Mouse (Mus musculus) neural tube, embryonic 13.5 days (tissue): ENCODE results near the gene Nlrx1. TPM values are rescaled to one million over a fixed set of nuclear protein-coding genes. Genes with fewer than 3 reads are reported as not detected.

Source experiments
- ATAC-seq: fragments of 200-750 bp; cut with Nextera tagmentation; 2 replicates; pipeline ENCODE4 v1.8.0; 2017; ENCODE audit warnings: low read depth, mild to moderate bottlenecking, moderate TSS enrichment, moderate library complexity
- H3K27ac ChIP-seq: fragments of 300-500 bp; sonication (generic); replicated peaks from 2 replicates; pipeline ENCODE4 v1.5.1; 2015; ENCODE audit warnings: moderate library complexity, mild to moderate bottlenecking, inconsistent platforms
- H3K27me3 ChIP-seq: fragments of 300-500 bp; sonication (generic); 2 replicates; pipeline ENCODE4 v1.6.1; 2015; ENCODE audit warnings: mild to moderate bottlenecking, inconsistent platforms
- H3K36me3 ChIP-seq: fragments of 300-500 bp; sonication (generic); 2 replicates; pipeline ENCODE4 v1.6.1; 2015; ENCODE audit warnings: mild to moderate bottlenecking, inconsistent platforms
- H3K4me1 ChIP-seq: fragments of 300-500 bp; sonication (generic); replicated peaks from 2 replicates; pipeline ENCODE4 v1.6.1; 2015; ENCODE audit warnings: inconsistent platforms
- H3K4me2 ChIP-seq: fragments of 300-500 bp; sonication (generic); 2 replicates; pipeline ENCODE4 v1.6.1; 2015; ENCODE audit warnings: inconsistent platforms, mild to moderate bottlenecking, moderate library complexity
- H3K4me3 ChIP-seq: fragments of 300-500 bp; sonication (generic); 2 replicates; pipeline ENCODE4 v1.5.1; 2015; ENCODE audit warnings: mild to moderate bottlenecking, inconsistent platforms
- H3K9ac ChIP-seq: fragments of 300-500 bp; sonication (generic); 2 replicates; pipeline ENCODE4 v1.6.1; 2015; ENCODE audit warnings: moderate library complexity, mild to moderate bottlenecking, inconsistent platforms
- H3K9me3 ChIP-seq: fragments of 300-500 bp; sonication (generic); 2 replicates; pipeline ENCODE4 v1.6.1; 2016; ENCODE audit warnings: inconsistent platforms
- WGBS: fragments of 180-500 bp; shearing (Covaris S2); methylation state at CpG from one replicate; pipeline ENCODE4 v1.1.7; 2015; 5-methylcytosine and 5-hydroxymethylcytosine counted together
- polyA plus RNA-seq: library from polyadenylated mRNA; unstranded; fragments of >200 nt; fragmentation: Nextera tagmentation; extraction: Ambion mirVana; gene quantifications from 2 replicates; pipeline ENCODE4 v1.2.1, GENCODE M21; 2015

Nlrx1 gene
- polyA plus RNA-seq, 1 experiment from 2014 or later, result 4.5 TPM

DNA sequence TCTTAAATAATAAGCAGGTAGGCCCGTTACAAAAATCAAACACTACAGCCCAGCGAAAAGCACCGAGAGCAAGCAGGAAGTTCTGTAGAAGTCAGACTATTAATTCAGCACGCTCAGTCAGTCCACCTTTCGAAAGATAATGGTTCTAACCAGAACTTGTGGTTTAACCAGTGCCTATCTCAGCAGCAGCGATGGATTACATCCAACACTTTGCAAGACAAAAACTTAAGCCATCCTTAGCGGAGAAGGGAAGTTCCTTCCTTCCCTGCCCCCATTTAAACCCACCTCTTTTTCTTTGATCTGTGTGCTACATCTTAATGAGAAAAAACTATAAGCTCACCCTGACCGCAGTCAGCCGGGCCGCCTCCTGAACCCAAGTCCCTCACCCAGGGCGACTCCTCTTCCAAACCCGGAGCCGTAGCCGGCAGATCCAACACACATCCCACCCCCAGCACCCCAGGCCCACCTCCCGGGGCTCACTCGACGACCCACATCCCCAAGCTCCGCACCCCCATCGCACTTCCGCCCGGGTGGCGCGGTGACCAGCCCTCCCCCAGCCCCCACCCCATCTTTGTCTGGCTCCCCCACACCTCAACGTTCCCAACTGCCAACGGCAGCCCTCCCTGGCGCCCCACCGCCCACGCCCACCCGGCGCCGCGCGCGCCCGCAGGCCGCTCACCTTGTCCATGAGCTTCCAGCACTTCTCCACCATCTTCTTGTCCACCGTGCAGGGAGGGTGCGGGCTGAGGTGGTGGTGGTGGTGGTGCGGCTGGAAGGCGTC is 35.2 kb downstream of the Nlrx1 start:
- peak; percentile 86 for ATAC-seq
- H3K9me3 ChIP-seq, result no peaks in the 10 kb centered on the region
- H3K9ac ChIP-seq, result peak overlapping the region; percentile 89
- H3K27me3 ChIP-seq, result no peaks in the 10 kb centered on the region
- peaks cover 36% of the 10 kb centered on the region for H3K4me1 ChIP-seq
- no peaks in the 10 kb centered on the region for H3K36me3 ChIP-seq
- H3K4me2 ChIP-seq, result peak overlapping the region; percentile 83
- under 1% methylated on average over 40 of the region's 40 CpGs for WGBS
- peak overlapping the region; percentile 69 for H3K4me3 ChIP-seq
- peak overlapping the region; percentile 96 for H3K27ac ChIP-seq

- Histone ChIP-seq H3K9ac (no peak overlapping the region), H3K27ac (no peak overlapping the region), H3K4me3 (peak overlapping the region; percentile 69; the same call in 1 of the 2 replicates), H3K4me1 (peaks cover 42% of the 10 kb centered on the region), H3K36me3 (no peaks in the 10 kb centered on the region), H3K4me2 (peak overlapping the region; percentile 83), H3K9me3 (no peaks in the 10 kb centered on the region), H3K27me3 (no peaks in the 10 kb centered on the region)
- no peak for ATAC-seq
Observed at GRCm38 (mm10) chr9:44231609-44232008, 36.8 kb downstream of the Nlrx1 start.

DNA sequence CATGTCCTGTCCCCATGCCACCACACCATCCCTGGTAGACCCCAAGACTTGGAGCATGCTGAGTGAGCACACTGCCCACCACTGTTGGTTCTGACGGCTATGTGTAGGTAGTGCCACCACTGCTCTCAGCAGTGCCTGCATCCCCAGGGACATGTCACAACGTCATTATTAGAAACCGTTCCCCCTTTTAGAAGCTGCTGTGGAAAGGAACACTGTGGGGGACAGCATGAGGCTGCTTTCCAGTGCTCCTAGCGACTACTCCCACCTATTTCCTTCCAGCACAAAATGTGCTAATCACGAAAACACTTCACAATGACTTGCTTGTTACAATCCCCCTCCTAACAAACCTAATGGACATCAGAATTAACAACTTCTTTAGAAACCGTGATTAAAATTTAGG is 42.4 kb downstream of the Nlrx1 start:
- Histone ChIP-seq H3K9ac (no peak overlapping the region), H3K9me3 (no peaks in the 10 kb centered on the region), H3K36me3 (no peaks in the 10 kb centered on the region), H3K27ac (no peak overlapping the region), H3K4me1 (peaks cover 30% of the 10 kb centered on the region), H3K4me2 (no peak overlapping the region), H3K27me3 (no peaks in the 10 kb centered on the region), H3K4me3 (no peak overlapping the region)
- ATAC-seq, result no peak
- 64% methylated on average over 6 of the region's 6 CpGs for WGBS

GRCm38 (mm10) chr9:44213538-44213937 is 54.9 kb downstream of the Nlrx1 start:
- Histone ChIP-seq H3K4me1 (no peaks in the 10 kb centered on the region), H3K4me2 (no peak overlapping the region), H3K9me3 (no peaks in the 10 kb centered on the region), H3K36me3 (peaks cover 13% of the 10 kb centered on the region), H3K27me3 (no peaks in the 10 kb centered on the region), H3K4me3 (no peak overlapping the region), H3K9ac (no peak overlapping the region), H3K27ac (no peak overlapping the region)
- WGBS, result 95% methylated on average over 14 of the region's 14 CpGs
- no peak for ATAC-seq

DNA sequence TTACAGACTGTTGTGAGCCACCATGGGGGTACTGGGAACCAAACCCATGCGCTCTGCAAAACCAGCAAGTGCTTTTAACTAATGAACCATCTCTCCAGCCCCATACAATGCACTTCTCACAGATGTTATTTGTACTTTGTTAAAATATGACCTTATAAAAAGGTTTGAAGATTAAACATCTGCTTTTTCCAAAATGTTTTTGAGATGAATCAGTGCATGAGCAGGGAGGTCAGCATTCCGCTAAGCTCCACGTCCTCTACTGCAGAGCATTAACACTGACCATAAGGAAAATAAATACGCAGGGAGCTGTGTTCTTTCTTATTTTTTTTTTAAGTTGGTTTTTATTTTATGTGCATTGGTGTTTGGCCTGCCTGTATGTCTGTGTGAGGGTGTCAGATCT is 56.0 kb downstream of the Nlrx1 start:
- Histone ChIP-seq H3K4me3 (no peak overlapping the region), H3K4me2 (no peak overlapping the region), H3K36me3 (peaks cover 13% of the 10 kb centered on the region), H3K9ac (no peak overlapping the region), H3K27ac (no peak overlapping the region), H3K4me1 (no peaks in the 10 kb centered on the region), H3K27me3 (no peaks in the 10 kb centered on the region), H3K9me3 (no peaks in the 10 kb centered on the region)
- ATAC-seq, result no peak
- WGBS, result 92% methylated on average over 4 of the region's 4 CpGs

DNA sequence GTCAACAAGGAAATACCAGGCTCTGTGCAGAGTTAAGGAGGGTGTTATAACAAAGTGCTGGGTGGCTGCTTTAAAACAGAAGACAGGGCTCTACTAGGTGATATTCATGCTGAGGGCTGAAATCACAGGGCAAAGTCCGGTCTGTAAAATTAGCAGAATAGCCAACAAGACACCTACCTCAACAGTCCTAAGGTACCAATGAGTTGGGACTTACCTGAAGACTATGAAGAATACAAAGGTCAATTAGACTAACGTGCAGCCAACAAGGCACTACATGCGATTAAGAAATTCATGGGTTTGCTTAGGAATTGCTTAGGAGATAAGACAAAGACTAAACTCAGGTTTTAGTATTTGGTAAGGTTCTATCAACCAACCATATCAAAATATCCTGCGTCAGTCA is 59.0 kb downstream of the Nlrx1 start:
- peaks cover 13% of the 10 kb centered on the region for H3K36me3 ChIP-seq
- H3K4me1 ChIP-seq, result no peaks in the 10 kb centered on the region
- WGBS, result 97% methylated on average over 4 of the region's 4 CpGs
- H3K9me3 ChIP-seq, result no peaks in the 10 kb centered on the region
- H3K27ac ChIP-seq, result no peak overlapping the region
- H3K4me3 ChIP-seq, result no peak overlapping the region
- no peak overlapping the region for H3K4me2 ChIP-seq
- no peak for ATAC-seq
- no peak overlapping the region for H3K9ac ChIP-seq
- no peaks in the 10 kb centered on the region for H3K27me3 ChIP-seq

GRCm38 (mm10) chr9:44207840-44208239 is 60.6 kb downstream of the Nlrx1 start:
- no peak for ATAC-seq
- H3K4me3 ChIP-seq, result no peak overlapping the region
- no peak overlapping the region for H3K9ac ChIP-seq
- H3K4me1 ChIP-seq, result no peaks in the 10 kb centered on the region
- no peak overlapping the region for H3K4me2 ChIP-seq
- no peaks in the 10 kb centered on the region for H3K9me3 ChIP-seq
- no peaks in the 10 kb centered on the region for H3K27me3 ChIP-seq
- 92% methylated on average over 2 of the region's 2 CpGs for WGBS
- H3K27ac ChIP-seq, result no peak overlapping the region
- H3K36me3 ChIP-seq, result peaks cover 11% of the 10 kb centered on the region

Other genes starting within 250 kb of the Nlrx1 start
- 1.2 and 2.8 TPM in 2 replicates for gene Thy1, start 225.2 kb downstream of the Nlrx1 start, polyA plus RNA-seq
- gene Usp2, start 201.6 kb downstream of the Nlrx1 start, polyA plus RNA-seq, result 8.7 and 12.6 TPM in 2 replicates
- gene Mfrp, start 166.9 kb downstream of the Nlrx1 start, polyA plus RNA-seq, result not detected in 2 replicates
- 3.1 and 3.6 TPM in 2 replicates for gene C1qtnf5, start 161.4 kb downstream of the Nlrx1 start, polyA plus RNA-seq
- gene Gm49380, start 155.1 kb downstream of the Nlrx1 start, polyA plus RNA-seq, result 0.18 and 0.28 TPM in 2 replicates
- 34.5 and 35.4 TPM in 2 replicates for gene Rnf26, start 155.1 kb downstream of the Nlrx1 start, polyA plus RNA-seq
- gene Mcam, start 134.1 kb downstream of the Nlrx1 start, polyA plus RNA-seq, result 21.0 and 23.6 TPM in 2 replicates
- 20.1 and 21.1 TPM in 2 replicates for gene Cbl, start 34.5 kb downstream of the Nlrx1 start, polyA plus RNA-seq
- gene Ccdc153, start 27.9 kb downstream of the Nlrx1 start, polyA plus RNA-seq, result not detected in 2 replicates
- gene Pdzd3, start 17.1 kb downstream of the Nlrx1 start, polyA plus RNA-seq, result 0.33 and 0.48 TPM in 2 replicates
- 21.1 and 22.5 TPM in 2 replicates for gene Abcg4, start 20.0 kb upstream of the Nlrx1 start, polyA plus RNA-seq
- gene Hinfp, start 37.1 kb upstream of the Nlrx1 start, polyA plus RNA-seq, result 25.1 and 31.9 TPM in 2 replicates
- 22.9 and 28.7 TPM in 2 replicates for gene C2cd2l, start 51.7 kb upstream of the Nlrx1 start, polyA plus RNA-seq
- gene Dpagt1, start 57.4 kb upstream of the Nlrx1 start, polyA plus RNA-seq, result 37.3 and 41.2 TPM in 2 replicates
- gene H2afx, start 66.1 kb upstream of the Nlrx1 start, polyA plus RNA-seq, result 131 TPM in 2 replicates
- 58.2 and 59.4 TPM in 2 replicates for gene Hmbs, start 75.6 kb upstream of the Nlrx1 start, polyA plus RNA-seq
- 36.5 and 39.2 TPM in 2 replicates for gene Vps11, start 93.1 kb upstream of the Nlrx1 start, polyA plus RNA-seq
- 26.4 and 29.6 TPM in 2 replicates for gene Hyou1, start 110.9 kb upstream of the Nlrx1 start, polyA plus RNA-seq
- gene Slc37a4, start 128.3 kb upstream of the Nlrx1 start, polyA plus RNA-seq, result 62.9 and 71.2 TPM in 2 replicates
- gene Rps25, start 138.5 kb upstream of the Nlrx1 start, polyA plus RNA-seq, result 1,179 TPM in 2 replicates
- gene Trappc4, start 139.0 kb upstream of the Nlrx1 start, polyA plus RNA-seq, result 324 and 343 TPM in 2 replicates
- gene Ccdc84, start 150.0 kb upstream of the Nlrx1 start, polyA plus RNA-seq, result 28.7 and 32.6 TPM in 2 replicates
- gene Foxr1, start 172.5 kb upstream of the Nlrx1 start, polyA plus RNA-seq, result not detected in 2 replicates
- gene Upk2, start 186.4 kb upstream of the Nlrx1 start, polyA plus RNA-seq, result not detected in 2 replicates
- 9.4 and 9.6 TPM in 2 replicates for gene Bcl9l, start 214.2 kb upstream of the Nlrx1 start, polyA plus RNA-seq